Mouse (Mus musculus) cerebellum, adult 9-11 months (tissue): Measurements from ENCODE around the gene Tmem184a.
A peak's percentile ranks its signal among the peaks of the same experiment; 100 is the strongest.

ENCODE experiments used
- DNase-seq: peaks from one replicate; pipeline ENCODE4 v3.0.0; 2022

Tmem184a gene

GRCm38 (mm10) chr5:139819538-139820181 lies at the start of gene Tmem184a:
TSS of gene Tmem184a (minus strand) at chr5:139819917.
- DNase-seq = no peak

DNA sequence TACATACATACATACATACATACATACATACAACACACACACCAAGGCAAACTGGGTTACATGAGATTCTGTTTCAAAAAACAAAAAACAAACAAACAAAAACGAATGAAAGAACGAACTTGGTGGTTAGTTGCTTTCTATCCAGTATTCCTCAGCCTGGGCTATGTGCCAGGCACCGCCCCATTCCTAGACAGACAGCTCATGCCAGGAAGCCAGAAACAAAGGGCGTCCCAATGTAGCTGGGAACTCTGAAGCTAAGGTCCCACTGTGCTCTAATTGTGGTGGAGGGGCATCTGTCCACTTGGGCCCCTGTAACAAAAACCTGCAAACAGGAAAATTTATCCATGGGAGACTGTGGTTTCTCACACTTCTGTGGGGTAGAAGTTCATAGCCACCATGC lies 43.0 kb upstream of the Tmem184a start:
- no peak for DNase-seq

- DNase-seq = no peak
These were observed 40.8 kb upstream of the Tmem184a start for GRCm38 (mm10) chr5:139860328-139861104.

DNA sequence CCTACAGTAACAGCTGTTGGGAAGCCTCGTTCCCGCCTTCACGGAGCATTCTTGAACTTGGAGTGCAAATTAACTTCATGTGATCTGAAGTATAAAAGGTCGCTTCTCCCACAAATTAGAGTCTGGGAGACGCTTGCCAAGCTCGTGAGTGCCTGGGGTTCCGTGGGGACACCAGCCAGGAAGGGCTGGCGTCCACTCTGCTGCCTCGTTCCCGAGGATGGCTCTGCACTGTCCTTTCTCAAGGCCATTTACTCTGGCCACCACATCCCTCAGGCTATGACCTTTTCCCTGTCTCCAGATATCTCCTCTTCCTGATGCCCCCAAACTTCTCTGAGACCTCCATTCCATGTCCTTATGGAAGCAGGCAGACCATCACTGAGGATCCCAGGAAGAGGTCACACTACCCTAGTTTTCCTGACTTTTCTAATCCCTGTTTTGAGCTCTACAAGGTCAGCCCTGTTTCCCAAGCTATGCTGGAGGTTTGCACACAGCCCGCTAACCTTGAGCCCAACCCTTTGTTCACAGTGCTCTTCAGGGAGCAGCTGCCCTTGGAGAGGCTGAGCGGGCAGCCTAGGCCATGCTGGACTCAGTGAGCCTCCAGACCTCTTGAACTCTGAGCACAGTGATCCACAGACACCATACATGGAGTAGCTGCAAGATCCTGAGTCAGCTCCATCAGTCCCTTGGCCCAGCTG lies 30.1 kb upstream of the Tmem184a start:
- DNase-seq = no peak

- DNase-seq = no peak
These were observed 19.4 kb upstream of the Tmem184a start for GRCm38 (mm10) chr5:139839142-139839541.

DNA sequence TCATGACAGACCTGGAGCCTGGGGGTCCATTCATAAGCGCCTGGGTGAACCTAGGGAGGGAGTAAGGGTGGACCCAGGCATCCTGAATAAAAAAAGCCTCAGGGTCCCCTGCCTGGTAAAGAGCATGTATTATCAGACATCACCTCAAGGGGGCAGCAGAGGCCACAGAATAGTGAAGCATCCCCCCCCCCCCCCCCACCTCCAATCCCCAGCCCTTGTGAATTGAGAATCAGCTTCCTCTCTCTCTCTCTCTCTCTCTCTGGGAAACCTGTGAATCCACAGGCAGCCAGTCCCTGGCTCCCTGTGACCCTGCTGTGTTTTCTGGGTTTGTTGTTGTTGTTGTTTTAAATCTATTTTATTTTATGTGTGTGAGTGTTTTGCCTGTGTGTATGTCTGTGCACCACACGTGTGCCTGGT lies 18.8 kb upstream of the Tmem184a start:
- DNase-seq = peak; percentile 14

- DNase-seq = no peak
These were observed 16.0 kb upstream of the Tmem184a start for GRCm38 (mm10) chr5:139835706-139836105.

DNA sequence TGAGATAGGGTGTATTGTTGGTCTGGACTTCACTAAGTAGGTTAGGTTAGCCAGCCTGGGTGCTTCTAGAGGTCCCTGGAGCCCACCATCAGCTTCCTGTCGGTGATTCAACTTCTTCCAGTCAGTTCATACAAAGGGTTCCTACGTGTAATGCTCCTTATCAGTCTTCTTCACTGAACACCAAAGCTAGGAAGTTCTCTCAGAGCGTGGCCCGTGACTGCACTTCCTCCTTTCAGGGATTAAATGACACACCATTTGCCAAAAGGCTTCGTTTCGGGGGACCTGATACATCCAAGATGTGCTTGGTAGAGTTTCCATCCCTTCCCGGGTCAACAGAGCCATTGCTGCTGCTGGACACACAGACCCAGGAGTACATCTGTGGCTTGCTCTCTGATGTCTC lies 12.4 kb upstream of the Tmem184a start:
- no peak for DNase-seq

DNA sequence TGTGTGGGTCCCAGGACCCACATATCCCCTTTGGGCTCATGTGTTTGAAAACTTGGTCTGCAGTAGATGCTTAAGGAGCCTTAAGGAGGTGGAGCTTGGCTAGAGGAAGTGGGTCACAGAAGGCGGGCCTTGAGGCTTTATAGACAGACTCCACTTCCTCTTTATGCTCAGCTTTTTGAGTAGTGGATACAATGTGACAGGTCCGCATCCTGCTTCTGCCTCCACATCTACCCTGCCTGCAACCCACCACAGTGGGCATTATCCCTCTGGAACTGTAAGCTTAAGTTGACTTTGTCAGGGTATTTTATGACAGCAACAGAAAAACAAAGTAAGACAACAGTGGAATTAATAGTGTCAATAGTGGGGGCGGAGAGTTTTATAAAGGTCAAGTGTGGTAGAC lies 11.0 kb upstream of the Tmem184a start:
- DNase-seq = no peak

GRCm38 (mm10) chr5:139829384-139829783 lies 9.7 kb upstream of the Tmem184a start:
- DNase-seq = no peak

GRCm38 (mm10) chr5:139827593-139827992 lies 7.9 kb upstream of the Tmem184a start:
- DNase-seq = no peak

GRCm38 (mm10) chr5:139826357-139827055 lies 6.8 kb upstream of the Tmem184a start, which contains the start of the genes Gm26938 and Psmg3:
TSS of gene Gm26938 (minus strand) at chr5:139826407.
TSS of gene Psmg3 (minus strand) at chr5:139826885.
- DNase-seq = peak; percentile 89

DNA sequence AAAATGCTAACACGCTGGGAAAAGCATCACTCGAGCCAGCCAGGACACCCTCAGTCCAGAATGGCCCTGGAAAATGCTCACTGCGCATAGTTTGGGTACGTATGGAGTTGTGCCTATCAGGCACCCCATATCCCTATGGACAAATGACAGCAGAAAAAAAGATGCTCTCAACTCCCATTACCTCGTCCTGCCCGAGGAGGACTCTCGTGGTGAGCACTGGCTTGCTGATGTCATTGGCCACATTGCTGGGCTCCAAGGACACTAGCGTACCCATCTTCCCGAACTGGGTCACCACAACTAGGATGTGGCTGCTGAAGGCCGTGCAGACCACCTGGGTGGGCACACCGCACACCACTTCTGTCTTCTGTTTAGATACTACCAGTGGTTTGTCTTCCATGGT lies 6.2 kb upstream of the Tmem184a start:
- no peak for DNase-seq

DNA sequence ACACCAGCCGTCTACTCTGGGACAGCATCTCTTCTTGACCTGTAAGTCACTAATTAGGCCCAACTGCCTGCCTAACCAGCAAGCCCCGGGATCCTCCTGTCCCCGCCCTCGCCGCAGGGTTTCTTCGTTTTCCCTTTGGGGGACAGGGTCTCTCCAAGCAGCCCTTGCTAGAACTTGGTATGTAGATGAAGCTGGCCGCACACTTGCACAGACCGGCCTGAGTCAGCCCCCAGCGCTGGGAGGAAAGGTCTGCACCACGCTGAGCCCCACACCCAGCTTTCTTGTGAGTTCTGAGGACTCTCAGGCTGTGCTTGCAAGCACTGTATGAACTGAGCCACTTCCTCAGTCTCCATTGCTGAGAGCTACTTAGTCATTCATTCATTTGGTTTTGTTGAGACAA lies 4.8 kb upstream of the Tmem184a start:
- DNase-seq = no peak

- no peak for DNase-seq
These were observed 2.0 kb upstream of the Tmem184a start for GRCm38 (mm10) chr5:139821466-139822459.

DNA sequence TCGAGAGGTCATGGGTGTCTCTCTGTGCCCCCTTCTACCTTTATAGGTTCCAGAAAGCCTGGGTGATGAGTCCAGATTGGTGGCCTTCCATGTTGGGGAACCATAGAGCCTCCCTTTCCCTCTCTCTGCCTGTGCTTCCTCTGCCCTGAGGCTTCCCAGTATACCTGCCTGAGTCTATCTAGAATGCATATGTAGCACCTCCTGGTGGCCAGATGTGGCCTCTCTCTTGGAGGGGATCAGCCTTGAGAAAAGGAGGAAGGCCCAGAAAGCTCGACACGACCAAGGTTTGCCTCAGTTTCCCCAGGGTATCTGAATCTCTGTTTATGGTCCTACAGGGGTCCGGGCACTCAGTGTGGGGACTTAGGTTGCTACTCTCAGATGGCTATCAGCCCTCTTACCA lies 916 bp downstream of the Tmem184a start:
- DNase-seq = no peak

- DNase-seq = no peak
These were observed 1.7 kb downstream of the Tmem184a start for GRCm38 (mm10) chr5:139818056-139818455.

DNA sequence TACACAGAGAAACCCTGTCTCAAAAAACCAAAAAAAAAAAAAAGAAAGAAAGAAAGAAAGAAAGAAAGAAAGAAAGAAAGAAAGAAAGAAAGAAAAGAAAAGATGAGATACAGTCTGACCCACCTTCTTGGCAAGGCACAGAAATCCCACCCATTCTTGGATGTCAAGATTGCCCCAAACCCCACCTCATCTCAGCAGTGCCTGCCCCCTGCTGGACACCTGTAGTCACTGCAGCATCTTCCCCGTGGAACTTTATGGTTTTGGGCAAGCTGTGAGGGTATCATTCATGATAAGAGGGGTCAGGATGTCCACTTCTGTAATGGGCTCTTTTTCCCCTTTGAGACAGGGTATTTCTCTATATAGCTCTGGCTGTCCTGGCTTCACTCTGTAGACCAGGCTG lies 2.4 kb downstream of the Tmem184a start:
- no peak for DNase-seq

DNA sequence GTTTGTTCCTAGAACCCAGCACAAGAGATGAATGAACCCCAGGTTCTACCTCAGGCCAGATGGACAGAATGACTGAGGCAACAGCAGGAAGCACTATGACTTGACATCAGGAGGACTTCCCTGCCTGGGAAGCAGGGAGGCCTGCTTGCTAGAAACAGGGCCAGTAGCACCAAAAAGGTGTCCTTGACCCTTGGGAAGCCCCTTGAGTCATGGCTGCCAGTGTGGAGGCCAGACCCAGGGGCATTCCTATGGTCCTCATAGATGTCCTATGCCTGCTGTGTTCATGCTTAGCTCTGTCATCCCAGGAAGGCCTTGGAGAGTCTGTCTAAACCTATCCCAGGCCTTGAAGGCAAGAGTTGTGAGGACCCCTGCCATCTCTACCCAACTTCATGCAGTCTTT lies 3.3 kb downstream of the Tmem184a start:
- no peak for DNase-seq

GRCm38 (mm10) chr5:139815964-139816363 lies 3.8 kb downstream of the Tmem184a start:
- DNase-seq = no peak

- no peak for DNase-seq
These were observed 5.7 kb downstream of the Tmem184a start for GRCm38 (mm10) chr5:139813963-139814381.

DNA sequence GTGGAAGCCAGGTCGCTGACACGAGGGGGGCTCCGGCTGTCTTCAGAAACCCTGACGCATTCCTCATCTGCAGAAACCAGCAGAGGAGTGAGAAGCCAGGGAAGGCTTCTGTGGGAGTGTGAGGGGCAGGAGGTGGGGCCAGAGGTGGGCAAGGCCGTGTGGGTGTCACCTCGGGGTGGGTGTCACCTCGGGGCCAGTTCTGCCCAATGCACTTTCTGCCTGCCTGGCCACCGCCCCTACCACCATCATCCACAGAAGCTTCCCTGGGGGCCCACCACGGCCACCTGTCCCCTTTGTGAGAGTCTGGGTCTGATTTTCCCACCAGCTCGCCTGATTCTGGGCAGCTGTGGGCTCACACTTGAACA lies 6.6 kb downstream of the Tmem184a start:
- DNase-seq = no peak
